Mouse (Mus musculus) embryonic facial prominence, embryonic 11.5 days (tissue): ENCODE measurements around the gene Dok4. TPM values are rescaled to one million over a fixed set of nuclear protein-coding genes. Genes with fewer than 3 reads are reported as not detected.
A peak's percentile ranks its signal among the peaks of the same experiment; 100 is the strongest.

Experiments
- ATAC-seq: fragments of 200-750 bp; cut with Nextera tagmentation; replicated peaks from 2 replicates; pipeline ENCODE4 v1.8.0; 2017; ENCODE audit warnings: low read depth; ENCODE audit not compliant: insufficient number of reproducible peaks, low FRiP score, low TSS enrichment
- DNase-seq: peaks from one replicate; pipeline ENCODE4 v3.0.0-alpha.2; 2015; ENCODE audit warnings: low spot score
- H3K27ac ChIP-seq: fragments of 300-500 bp; sonication (generic); replicated peaks from 2 replicates; pipeline ENCODE4 v1.5.1; 2014; ENCODE audit warnings: mild to moderate bottlenecking, low read depth, low read length, control low read depth
- H3K27me3 ChIP-seq: fragments of 300-500 bp; sonication (generic); 2 replicates; pipeline ENCODE4 v1.6.1; 2014; ENCODE audit warnings: mild to moderate bottlenecking, low read length, moderate library complexity, mixed read lengths; ENCODE audit not compliant: control insufficient read depth, insufficient read depth
- H3K36me3 ChIP-seq: fragments of 300-500 bp; sonication (generic); replicated peaks from 2 replicates; pipeline ENCODE4 v1.6.1; 2014; ENCODE audit warnings: low read depth, mild to moderate bottlenecking, low read length, moderate library complexity, mixed read lengths; ENCODE audit not compliant: control insufficient read depth, insufficient read depth
- H3K4me1 ChIP-seq: fragments of 300-500 bp; sonication (generic); 2 replicates; pipeline ENCODE4 v1.6.1; 2014; ENCODE audit warnings: low read length, mixed read lengths; ENCODE audit not compliant: control insufficient read depth, insufficient read depth
- H3K4me2 ChIP-seq: fragments of 300-500 bp; sonication (generic); 2 replicates; pipeline ENCODE4 v1.6.1; 2014; ENCODE audit warnings: low read depth, mild to moderate bottlenecking, control low read depth, low read length, moderate library complexity
- H3K4me3 ChIP-seq: fragments of 300-500 bp; sonication (generic); 2 replicates; pipeline ENCODE4 v1.5.1; 2014; ENCODE audit warnings: low read depth, low read length, control low read depth
- H3K9ac ChIP-seq: fragments of 300-500 bp; sonication (generic); replicated peaks from 2 replicates; pipeline ENCODE4 v1.6.1; 2014; ENCODE audit warnings: mild to moderate bottlenecking, control low read depth, low read length
- H3K9me3 ChIP-seq: fragments of 300-500 bp; sonication (generic); replicated peaks from 2 replicates; pipeline ENCODE4 v1.6.1; 2016; ENCODE audit warnings: mild to moderate bottlenecking, low read length, inconsistent platforms, mixed read lengths; ENCODE audit not compliant: control insufficient read depth
- WGBS: fragments of 180-500 bp; shearing (Covaris S2); extraction: QIAGEN DNeasy Blood & Tissue Kit; methylation state at CpG from one replicate; pipeline ENCODE4 v1.1.7; 2014; 5-methylcytosine and 5-hydroxymethylcytosine counted together
- polyA plus RNA-seq: library from polyadenylated mRNA; unstranded; fragments of >200 nt; fragmentation: Nextera tagmentation; extraction: Ambion mirVana; gene quantifications from 2 replicates; pipeline ENCODE4 v1.2.1, GENCODE M21; 2014

The Dok4 gene
- polyA plus RNA-seq, 1 experiment from 2014 or later: 11.9 TPM

DNA sequence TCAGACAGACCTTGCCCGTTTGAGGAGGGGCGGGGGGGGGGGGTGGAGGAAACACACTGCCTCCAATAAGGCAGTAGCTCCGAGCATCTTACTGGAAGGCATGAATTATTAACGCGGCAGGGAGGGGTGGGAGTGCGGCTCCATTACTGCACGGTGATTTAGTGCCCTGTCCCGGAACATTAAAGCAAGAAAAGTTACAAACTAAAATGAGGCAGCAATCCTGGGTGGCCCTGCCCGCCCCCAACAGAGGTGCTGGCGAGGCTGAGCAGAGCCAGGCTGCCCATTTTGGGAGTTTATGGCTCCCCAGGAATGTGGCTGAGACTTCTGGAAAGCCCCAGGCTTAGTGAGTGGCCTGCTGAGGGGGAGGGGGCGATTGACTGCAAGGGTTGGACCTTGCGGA lies 27.6 kb upstream of the Dok4 start:
- Histone ChIP-seq H3K4me1 (peaks cover 4% of the 10 kb centered on the region; the same call in 1 of the 2 replicates), H3K9ac (no peak overlapping the region), H3K36me3 (peaks cover 6% of the 10 kb centered on the region), H3K9me3 (no peaks in the 10 kb centered on the region), H3K4me3 (no peak overlapping the region), H3K4me2 (no peak overlapping the region), H3K27me3 (no peaks in the 10 kb centered on the region), H3K27ac (no peak overlapping the region)
- WGBS: 81% methylated on average over 12 of the region's 12 CpGs
- ATAC-seq (no peak), DNase-seq (no peak)

- Histone ChIP-seq H3K9me3 (no peaks in the 10 kb centered on the region), H3K4me2 (no peak overlapping the region), H3K4me1 (peaks cover 4% of the 10 kb centered on the region; the same call in 1 of the 2 replicates), H3K4me3 (no peak overlapping the region), H3K36me3 (peaks cover 6% of the 10 kb centered on the region), H3K27ac (0 out of 2 replicates have a peak overlapping the region, but pooled peaks have one; percentile 0), H3K27me3 (no peaks in the 10 kb centered on the region), H3K9ac (no peak overlapping the region)
- WGBS: 10% methylated on average over 5 of the region's 5 CpGs
- ATAC-seq: no peak
- no peak for DNase-seq
Observed at GRCm38 (mm10) chr8:94901031-94901430, 24.9 kb upstream of the Dok4 start.

GRCm38 (mm10) chr8:94900617-94901016 lies 24.5 kb upstream of the Dok4 start:
- Histone ChIP-seq H3K36me3 (peaks cover 6% of the 10 kb centered on the region), H3K4me2 (no peak overlapping the region), H3K9me3 (no peaks in the 10 kb centered on the region), H3K4me3 (no peak overlapping the region), H3K27ac (peak overlapping the region; percentile 0; the same call in 1 of the 2 replicates), H3K4me1 (peaks cover 4% of the 10 kb centered on the region; the same call in 1 of the 2 replicates), H3K27me3 (no peaks in the 10 kb centered on the region), H3K9ac (no peak overlapping the region)
- WGBS: 12% methylated on average over 6 of the region's 6 CpGs
- DNase-seq (no peak), ATAC-seq (no peak)

DNA sequence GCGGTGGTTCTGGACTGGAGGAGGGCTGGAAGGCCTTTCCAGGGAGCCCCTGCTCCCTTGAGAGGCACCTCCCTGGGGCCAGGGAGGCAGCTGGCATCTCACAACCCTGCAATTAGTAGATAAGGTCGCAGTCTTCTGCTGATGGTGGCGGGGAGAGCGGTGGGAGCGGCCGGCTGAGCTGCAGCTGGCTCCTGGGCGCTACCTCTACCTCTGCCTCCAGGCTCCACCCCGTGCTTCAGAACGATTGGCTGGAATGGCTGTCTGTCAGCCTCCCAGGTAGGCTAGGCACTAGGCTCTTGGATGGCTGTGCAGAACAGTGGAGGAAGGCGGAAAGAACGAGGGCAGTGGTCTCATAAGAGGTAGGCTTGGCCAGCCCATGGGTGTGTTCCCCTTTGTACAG lies 23.1 kb upstream of the Dok4 start:
- Histone ChIP-seq H3K9ac (no peak overlapping the region), H3K9me3 (no peaks in the 10 kb centered on the region), H3K27ac (no peak overlapping the region), H3K4me2 (no peak overlapping the region; the same call in 1 of the 2 replicates), H3K4me1 (peaks cover 4% of the 10 kb centered on the region; the same call in 1 of the 2 replicates), H3K4me3 (no peak overlapping the region), H3K36me3 (peaks cover 2% of the 10 kb centered on the region), H3K27me3 (no peaks in the 10 kb centered on the region)
- 15% methylated on average over 11 of the region's 11 CpGs for WGBS
- DNase-seq (peak; percentile 35), ATAC-seq (peak; percentile 40; the same call in 1 of the 2 replicates)

DNA sequence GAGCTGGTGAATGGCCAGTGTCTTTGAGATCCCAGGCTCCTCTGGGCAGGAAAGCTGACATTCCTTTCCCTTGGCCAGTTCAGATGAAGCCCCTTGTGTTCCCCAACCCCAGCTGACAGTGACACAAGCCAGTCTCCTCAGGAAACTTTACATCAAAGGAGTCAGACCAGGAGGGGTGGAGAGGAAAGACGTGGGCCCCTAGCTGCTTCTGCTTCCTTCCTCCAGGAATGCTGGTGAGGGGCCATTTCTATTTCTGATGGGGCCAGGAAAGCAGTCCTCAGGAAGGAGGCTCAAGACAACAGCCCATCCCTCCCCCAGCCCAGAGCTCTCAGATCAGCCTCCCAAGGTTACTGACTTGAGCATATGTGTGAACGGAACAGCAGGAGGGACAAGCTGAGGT lies 16.8 kb upstream of the Dok4 start:
- Histone ChIP-seq H3K27me3 (no peaks in the 10 kb centered on the region), H3K4me3 (no peak overlapping the region), H3K4me2 (no peak overlapping the region), H3K9ac (no peak overlapping the region), H3K36me3 (no peaks in the 10 kb centered on the region), H3K4me1 (no peaks in the 10 kb centered on the region), H3K27ac (no peak overlapping the region), H3K9me3 (no peaks in the 10 kb centered on the region)
- ATAC-seq (no peak), DNase-seq (no peak)
- 34% methylated on average over 2 of the region's 2 CpGs for WGBS

DNA sequence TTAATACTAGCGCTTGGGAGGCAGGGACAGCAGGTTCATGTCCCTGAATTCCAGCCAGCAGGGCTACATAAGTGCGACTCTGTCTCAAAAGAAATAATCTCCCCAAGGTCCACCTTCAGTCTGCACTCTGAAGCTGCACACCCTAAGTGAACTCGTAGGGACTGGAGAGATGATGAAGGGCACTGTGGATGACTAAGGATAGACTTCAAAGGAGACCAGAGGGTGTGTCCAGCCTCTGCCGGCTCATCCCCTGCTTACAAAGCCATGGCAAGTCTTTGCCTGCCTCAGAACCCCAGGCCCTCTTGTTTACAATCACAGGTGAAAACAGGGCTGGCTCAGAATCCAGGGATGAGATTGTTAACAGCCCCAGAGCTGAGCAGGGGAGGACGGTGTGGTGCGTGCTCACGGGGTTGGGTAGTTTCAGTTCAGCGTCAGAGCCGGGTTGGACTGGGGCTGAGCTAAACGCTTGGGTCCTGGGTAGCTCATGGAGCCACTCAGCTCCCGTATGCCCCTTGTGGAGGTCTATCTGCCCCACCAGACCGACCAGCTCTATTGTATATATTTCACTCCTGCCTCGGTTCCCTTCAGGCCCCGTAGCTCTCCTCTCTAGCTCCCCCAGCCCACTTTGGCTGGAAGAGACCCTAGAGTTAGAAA lies 12.4 kb upstream of the Dok4 start:
- no peak for ATAC-seq
- Histone ChIP-seq H3K9me3 (no peaks in the 10 kb centered on the region), H3K4me3 (no peak overlapping the region), H3K27ac (no peak overlapping the region), H3K9ac (no peak overlapping the region), H3K4me2 (no peak overlapping the region), H3K36me3 (no peaks in the 10 kb centered on the region), H3K27me3 (no peaks in the 10 kb centered on the region), H3K4me1 (no peaks in the 10 kb centered on the region)
- no peak for DNase-seq
- WGBS: 39% methylated on average over 14 of the region's 14 CpGs

DNA sequence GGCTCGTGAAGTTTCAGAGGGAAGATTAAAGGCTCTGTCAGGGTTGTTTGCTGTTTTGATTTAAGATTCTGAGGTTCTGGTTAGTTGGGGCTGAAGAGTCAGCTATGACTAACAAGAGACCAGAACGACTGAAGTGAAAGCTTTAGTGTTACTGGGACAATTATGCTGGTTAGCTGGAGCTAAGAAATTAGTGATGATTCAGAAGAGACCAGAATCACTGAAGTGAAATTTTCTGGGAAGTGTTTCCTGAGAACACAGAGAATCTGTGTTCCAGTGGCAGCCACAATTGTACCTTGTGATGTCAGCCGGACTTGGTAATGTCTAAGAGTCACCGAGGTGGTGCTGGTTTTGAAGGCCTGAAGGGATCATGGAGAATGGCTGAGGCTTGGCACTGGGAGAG lies 4.6 kb upstream of the Dok4 start:
- H3K9me3 ChIP-seq: no peaks in the 10 kb centered on the region
- H3K4me1 ChIP-seq: no peaks in the 10 kb centered on the region
- ATAC-seq: no peak
- DNase-seq: no peak
- H3K36me3 ChIP-seq: no peaks in the 10 kb centered on the region
- WGBS: 72% methylated on average over 4 of the region's 4 CpGs
- no peak overlapping the region for H3K4me3 ChIP-seq
- no peaks in the 10 kb centered on the region for H3K27me3 ChIP-seq
- H3K9ac ChIP-seq: no peak overlapping the region
- no peak overlapping the region for H3K4me2 ChIP-seq
- no peak overlapping the region for H3K27ac ChIP-seq

GRCm38 (mm10) chr8:94876820-94877219 lies 690 bp upstream of the Dok4 start:
- no peak overlapping the region for H3K27ac ChIP-seq
- peaks cover 4% of the 10 kb centered on the region for H3K4me1 ChIP-seq
- ATAC-seq (no peak), DNase-seq (no peak)
- H3K9ac ChIP-seq: no peak overlapping the region
- no peaks in the 10 kb centered on the region for H3K9me3 ChIP-seq
- H3K4me2 ChIP-seq: no peak overlapping the region
- H3K27me3 ChIP-seq: peaks cover 7% of the 10 kb centered on the region
- 35% methylated on average over 3 of the region's 3 CpGs for WGBS
- no peaks in the 10 kb centered on the region for H3K36me3 ChIP-seq
- no peak overlapping the region for H3K4me3 ChIP-seq
